Mouse (Mus musculus): ENCODE data around the gene Ing1.

GRCm38 (mm10) chr8:11549706-11550105 lies 5.7 kb upstream of the Ing1 start:
- TF ChIP-seq CTCF (IDR thresholded peaks at IDR 0.05; ENCODE audit: borderline replicate concordance, insufficient read depth, low read depth, low read length) (peak; percentile 45; the same call in 1 of the 2 replicates), POLR2A (IDR thresholded peaks at IDR 0.05; ENCODE audit: borderline replicate concordance, insufficient read depth, low read length) (no peak)
